Mouse (Mus musculus) erythroblast, embryonic 14.5 days (primary cell): ENCODE data around the gene Mgat3.

Experiments
- GATA1 ChIP-seq: IDR thresholded peaks from 2 replicates; pipeline ENCODE4 v1.6.1; 2012; ENCODE audit warnings: low read length, inconsistent platforms, mixed read lengths
- TAL1 ChIP-seq: IDR thresholded peaks from 3 replicates; pipeline ENCODE4 v1.6.1; 2012; ENCODE audit warnings: low read length, inconsistent platforms, mixed read lengths

- TF ChIP-seq GATA1 (no peak), TAL1 (no peak)
These were observed 25.0 kb upstream of the Mgat3 start for GRCm38 (mm10) chr15:80148565-80148964.
